Mouse (Mus musculus) stomach, postnatal 0 days (tissue): ENCODE measurements around the gene Myo5c.

ENCODE experiments used
- CTCF ChIP-seq: IDR thresholded peaks from 2 replicates; pipeline ENCODE4 v1.5.1; 2016; ENCODE audit warnings: antibody characterized with exemption, low read depth, mild to moderate bottlenecking, moderate library complexity
- EP300 ChIP-seq: optimal IDR thresholded peaks from 2 replicates; pipeline ENCODE3; 2016; ENCODE audit warnings: antibody characterized with exemption

GRCm38 (mm10) chr9:75232860-75233259 lies 1.0 kb downstream of the Myo5c start:
- TF ChIP-seq CTCF (no peak), EP300 (no peak)
